Mouse (Mus musculus) cerebellum, adult 18-20 months (tissue): Measurements from ENCODE around the gene Slc28a3.

Experiments used
- DNase-seq, 2 experiments: peaks; one replicate each; pipeline ENCODE4 v3.0.0; 2021

Gene Slc28a3

DNA sequence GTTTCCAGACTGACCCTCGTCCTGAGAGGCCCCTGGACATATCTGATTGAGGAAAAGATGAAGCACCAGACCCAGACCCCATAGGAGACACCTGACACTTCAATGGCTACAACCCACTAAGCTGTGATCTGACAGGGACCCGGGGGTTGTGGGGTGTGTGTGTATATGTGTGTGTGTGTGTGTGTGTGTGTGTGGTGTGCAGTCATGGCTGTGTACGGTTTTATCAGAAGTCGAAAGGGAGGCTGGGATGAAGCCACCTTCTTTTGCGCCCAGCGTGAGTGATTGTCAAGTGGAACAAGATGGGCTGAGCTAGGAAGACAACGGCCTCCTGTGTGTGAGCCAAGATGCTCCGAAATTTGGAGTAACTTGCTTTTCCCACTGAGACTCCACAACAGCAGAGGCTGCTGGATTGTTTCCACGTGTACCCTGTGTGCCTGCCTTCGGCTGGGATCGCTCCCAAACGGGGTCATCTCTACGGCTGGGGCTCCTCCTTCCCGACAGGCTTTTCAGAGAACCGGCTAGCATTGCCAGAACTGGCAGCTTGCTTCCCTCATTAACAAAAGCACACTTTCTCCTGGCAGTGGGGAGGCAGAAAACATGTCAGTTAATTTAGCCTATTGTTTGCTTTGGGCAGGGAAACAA lies 50.1 kb downstream of the Slc28a3 start:
- DNase-seq, result peak; percentile 57 to 62

DNA sequence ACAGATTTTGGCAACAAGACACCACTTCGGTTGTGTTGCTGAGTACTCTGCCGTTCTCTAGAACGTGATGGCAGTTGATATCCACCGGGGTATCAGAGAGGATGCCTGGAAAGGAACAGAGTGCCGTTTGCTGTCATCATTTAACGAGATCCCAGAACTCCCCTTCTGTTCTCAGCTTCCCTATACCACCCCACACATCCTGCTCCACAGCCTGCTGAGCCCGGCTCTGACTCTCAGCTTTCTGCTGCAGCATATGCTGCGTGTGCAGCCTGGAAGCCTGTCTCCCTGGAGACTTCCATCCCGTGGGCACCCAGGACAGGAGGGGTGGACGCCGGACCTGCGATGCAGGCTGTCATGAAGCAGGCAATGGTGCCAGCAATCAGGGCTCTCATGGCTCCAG lies 52.5 kb downstream of the Slc28a3 start:
- DNase-seq, result no peak

DNA sequence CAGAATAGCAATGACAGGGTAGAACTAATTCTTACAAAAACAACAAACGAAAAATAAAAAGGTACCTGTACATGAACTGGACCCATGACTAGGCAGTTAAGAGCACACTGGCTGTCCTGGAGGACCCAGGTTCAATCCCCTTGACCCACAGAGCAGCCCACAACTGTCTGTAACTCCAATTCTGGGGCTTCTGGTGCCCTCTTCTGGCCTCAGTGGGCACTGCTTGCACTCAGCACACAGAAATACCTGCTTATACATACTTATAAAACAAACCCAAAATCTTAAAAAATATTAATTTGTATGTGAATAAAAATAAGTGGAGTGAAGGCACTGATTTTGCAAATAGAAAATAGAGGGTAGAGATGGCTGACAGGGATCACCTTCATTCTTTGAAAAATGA lies 54.7 kb downstream of the Slc28a3 start:
- DNase-seq, result no peak

DNA sequence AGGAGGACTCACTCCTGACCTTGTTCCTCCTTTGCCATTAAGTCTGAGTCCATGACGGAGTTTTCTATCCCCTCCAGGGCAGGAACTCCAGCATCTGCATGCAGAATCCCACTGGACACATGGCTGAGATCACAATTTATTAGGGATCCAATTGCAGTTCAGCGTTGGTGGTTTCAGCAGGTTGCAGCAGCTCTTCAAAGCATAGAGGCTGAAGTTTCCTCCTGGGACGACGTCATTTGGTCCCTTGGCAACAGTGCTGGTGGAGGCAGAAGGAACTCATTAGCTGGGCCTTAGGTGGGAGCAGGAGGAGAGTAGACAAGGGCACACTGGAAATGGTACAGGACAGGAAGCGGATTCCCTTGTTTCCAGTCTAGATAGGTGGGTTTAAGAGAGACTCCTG lies 55.1 kb downstream of the Slc28a3 start:
- no peak for DNase-seq

DNA sequence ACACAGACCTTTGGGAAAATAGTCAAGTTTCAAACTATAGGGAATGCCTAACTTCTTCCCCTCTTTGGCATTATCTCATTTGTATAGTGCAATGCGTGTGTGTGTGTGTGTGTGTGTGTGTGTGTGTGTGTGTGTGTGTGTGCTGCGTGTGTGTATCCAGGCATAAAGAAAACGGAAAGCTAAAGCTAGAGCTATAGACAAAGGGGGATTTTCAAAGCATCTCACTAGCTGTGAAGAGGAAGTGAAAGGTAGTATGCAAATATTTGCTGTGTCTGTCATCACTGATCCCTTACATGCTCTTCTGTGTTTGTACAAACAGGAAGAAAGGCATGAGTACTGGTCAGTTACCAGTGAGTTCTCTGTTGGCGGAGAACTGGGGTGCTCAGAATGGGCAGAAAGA lies 58.8 kb downstream of the Slc28a3 start:
- DNase-seq, result no peak

DNA sequence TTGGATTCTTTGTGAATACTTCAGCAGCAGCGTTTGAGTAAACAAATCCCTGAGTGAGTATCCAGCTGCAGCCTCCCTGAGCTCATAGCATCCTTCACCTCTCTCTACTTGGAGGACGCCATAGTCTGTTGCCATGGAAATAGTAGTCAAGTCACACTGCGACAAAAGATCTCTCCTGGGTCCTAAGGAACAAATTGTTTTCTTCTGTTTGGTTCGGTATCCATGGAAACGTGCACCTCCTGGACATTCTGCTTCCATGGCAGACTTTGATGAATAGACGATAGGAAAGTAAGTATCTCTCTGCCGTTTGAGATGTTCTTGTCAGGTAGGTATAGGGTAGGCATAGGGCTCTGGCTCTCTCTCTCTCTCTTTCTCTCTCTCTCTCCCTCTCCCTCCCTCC lies 63.1 kb downstream of the Slc28a3 start:
- DNase-seq, result no peak

DNA sequence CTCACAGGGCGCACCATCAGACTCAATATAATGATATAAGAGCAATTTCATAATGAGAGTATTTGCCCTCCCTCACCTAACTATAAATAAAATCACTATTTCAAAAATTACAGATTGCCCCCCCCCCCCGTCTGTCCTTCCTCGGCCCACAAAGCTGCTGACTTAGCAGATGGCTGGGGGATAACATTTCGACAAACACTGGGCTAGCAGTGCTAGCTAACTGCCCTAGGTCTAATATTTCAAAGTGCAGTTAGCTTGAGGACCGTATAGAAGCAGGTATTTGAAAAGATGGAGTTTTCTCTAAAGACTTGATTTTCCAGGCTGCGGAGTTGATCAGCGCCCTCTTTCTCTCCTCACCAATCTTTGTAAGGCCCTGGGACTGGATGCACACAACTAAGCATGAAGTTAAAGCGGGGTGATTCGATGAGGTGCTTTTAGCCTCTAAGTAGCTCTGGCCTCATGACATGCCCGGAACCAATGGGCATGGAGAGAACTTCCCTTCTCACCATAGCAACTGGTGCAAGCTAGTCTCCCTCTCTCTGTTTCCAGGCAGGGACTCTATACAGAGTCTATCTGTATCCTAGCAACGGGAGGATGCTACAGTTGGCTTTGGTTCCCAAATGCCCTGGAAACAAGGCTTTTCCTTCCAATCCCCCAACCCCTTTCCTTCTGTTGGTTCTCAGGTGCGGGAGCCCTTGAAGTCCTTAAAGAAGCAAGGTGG lies 66.8 kb downstream of the Slc28a3 start:
- DNase-seq, result no peak

DNA sequence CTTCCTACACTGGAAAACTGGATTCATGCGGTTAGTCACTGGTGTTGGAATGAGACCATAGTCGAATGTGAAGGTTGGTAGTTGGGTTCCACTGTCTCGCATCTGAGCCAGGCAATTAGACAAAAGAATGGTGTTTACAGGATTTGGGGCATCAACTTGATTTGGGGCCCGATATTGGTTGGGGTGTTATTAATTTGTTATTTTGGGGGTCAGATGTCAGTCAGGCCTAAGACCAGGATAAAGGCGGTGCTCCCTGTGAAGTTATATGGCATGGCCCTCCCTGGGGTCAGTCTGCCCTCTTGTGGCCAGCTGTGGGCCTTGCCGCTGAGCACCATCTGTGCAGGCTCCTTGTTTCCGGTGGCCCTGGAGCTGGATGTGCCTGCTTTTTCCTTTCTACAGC lies 67.6 kb downstream of the Slc28a3 start:
- DNase-seq, result peak; percentile 61 to 63

DNA sequence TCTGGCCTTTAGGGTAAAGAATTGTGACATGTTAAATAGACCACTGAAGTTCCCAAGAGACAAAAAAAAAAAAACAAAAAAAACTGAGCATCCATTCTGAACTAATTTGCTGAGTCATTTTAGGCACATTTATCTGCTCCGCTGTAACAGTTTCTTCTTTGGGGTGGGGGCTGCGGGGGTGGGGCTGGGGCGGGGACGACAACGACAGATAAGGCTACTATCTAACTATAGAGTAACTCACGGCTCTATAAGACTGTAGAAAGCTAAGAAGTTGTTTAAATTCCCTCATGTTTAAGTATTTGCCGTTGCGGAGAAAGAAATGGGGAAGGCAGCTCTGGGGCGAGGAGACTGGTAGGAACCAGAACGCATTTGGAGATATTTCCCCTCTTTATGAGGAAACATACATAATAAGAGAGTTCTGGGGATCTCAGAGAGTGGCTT lies 68.1 kb downstream of the Slc28a3 start:
- no peak for DNase-seq

DNA sequence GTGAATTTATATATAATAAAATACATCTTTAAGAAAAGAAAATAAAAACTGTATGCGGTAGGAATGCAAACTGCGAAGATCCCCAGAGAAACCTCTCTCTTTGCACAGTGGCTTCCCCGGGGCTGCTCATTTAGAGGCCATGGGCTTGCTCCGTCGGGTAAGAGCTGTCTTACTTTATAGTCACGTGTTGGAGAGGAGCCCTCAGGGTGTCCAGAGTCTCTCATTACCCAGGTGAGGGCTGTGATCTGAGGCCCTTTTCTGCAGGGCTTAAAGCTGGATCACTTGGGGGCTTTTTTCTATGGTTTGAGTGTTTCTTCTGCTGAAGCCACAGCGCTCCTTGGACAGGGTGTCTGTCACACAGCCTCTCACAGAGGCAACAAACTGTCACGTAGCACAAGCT lies 68.5 kb downstream of the Slc28a3 start:
- DNase-seq, result no peak

DNA sequence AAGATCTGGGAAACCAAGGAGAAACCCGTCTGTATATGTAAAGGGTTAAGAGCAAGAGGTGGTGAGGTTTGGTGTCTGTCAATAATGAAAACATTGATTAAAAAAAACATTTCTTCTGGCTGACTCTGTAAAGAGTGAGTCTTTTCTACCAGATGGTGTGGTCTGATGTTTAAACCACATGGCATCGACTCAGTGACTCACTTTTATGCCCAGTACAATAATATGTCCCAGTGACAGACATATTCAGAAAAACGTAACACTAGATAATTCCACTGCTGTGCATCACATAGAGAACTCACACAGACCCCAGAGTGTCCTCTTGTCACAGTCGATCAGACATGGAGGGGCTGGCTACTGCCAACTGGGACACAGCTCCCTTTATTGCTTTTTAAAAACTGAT lies 69.1 kb downstream of the Slc28a3 start:
- DNase-seq, result no peak

DNA sequence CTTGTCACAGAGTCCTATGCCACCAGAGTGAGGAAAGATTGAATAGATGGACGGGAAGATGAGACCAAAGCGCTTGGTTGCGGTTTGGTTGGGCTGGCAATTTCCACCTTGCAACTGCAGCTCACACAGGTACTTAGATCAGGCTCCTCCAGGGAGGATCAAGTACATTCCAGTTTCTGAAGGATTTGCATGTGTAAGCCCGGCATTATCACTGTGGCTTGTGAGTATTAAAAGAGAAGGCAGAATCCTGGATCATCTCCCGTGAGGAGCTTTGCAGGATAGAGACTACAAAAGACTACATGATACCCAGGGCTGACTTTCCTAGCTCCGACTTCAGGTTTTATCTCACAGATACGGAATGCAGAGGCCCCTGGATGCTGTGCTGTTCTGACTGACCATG lies 71.7 kb downstream of the Slc28a3 start:
- no peak for DNase-seq

DNA sequence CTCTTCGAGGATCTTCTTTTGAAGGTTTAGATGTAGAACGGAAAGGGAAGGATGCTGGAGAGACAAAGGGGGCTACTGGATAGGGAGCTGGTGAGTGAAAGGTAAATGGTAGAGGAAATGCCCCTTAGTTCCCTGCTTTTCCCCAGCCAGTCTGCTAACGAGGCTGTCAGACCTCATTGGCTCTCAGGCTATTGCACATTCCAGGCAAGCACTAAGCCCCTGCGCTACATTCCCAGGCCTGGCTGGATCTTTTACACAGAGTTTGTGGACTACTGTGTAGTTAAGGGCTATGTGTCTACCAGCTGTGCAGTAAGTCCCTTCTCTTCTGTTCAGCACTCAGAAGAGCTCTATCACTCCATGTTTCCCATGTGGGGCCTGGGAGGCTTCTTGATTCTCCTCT lies 72.3 kb downstream of the Slc28a3 start:
- DNase-seq, result no peak

DNA sequence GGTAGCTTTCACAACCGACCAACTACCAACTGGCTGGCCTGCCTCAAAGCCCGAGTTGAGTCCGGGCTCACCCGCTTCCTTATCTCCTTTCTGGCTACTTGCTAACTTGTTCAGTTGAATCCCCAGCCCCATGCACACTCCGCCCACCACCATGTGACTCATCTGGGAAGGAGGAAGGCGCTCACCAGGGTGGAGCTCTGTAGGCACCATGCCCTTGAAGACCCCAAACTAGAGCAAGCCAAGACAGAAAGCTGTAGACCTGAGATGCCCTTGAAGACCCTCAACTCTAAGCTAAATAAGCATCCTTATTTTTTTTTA lies 72.8 kb downstream of the Slc28a3 start:
- no peak for DNase-seq

DNA sequence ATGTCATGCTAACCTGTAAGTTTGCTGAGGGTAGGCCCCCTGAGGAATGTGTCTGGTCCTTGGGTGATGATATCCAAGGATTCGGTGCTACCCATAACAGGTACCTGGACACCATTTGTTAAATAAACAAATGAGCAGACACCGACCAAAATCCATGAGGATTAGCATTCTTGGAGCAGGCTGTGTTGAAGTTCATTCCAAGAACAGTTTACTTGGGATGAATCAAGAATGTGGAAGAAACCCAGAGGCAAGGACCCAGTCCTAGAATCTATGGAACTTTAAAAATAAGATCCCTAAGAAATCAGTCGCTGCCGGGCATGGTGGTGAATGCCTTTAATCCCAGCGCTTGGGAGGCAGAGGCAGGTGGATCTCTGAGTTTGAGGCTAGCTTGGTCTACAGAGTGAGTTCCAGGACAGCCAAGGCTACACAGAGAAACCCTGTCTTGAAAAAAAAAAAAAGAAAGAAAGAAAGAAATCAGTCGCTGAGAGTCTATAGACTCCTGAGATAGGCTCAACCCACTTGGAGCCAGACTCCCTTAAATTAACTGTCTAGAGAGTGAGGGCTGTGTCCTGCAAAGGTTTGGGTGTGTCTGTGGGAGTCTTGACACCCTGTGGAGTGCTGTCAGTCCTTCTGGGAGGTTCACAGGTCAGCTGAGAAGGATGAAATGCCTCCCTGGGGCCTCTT lies 73.3 kb downstream of the Slc28a3 start:
- DNase-seq, result no peak

DNA sequence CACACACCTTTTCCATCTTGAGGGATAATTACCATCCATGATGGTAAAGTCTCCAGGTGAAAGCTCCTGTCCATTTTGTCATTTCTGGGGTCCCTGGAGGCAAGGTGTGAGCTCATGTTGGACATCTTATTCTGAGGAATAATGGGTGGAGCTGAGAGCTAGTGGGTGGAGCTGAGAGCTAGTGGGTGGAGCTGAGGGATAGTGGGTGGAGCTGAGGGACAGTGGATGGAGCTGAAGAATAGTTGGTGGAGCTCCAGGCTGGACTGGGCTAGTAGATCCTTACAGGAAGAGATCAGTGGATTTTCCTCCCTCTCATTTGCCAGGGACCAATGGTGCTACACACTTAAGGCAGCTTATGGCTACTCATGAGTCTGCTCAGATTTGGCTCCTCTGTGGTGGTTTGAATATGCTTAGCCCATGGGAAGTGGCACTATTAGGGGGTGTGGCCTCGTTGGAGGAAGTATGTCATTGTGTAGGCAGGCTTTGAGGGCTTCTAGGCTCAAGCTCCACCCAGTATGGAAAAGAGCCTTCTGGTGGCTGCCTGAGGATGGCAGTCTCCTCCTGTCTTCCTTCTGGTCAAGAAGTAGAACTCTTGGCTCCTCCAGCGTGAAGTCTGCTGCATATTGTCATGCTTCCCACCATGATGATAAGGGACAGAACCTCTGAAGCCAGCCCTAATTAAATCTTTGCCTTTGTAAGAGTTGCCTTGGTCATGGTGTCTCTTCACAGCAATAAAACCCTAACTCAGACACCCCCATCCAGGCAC lies 74.0 kb downstream of the Slc28a3 start:
- DNase-seq, result no peak

DNA sequence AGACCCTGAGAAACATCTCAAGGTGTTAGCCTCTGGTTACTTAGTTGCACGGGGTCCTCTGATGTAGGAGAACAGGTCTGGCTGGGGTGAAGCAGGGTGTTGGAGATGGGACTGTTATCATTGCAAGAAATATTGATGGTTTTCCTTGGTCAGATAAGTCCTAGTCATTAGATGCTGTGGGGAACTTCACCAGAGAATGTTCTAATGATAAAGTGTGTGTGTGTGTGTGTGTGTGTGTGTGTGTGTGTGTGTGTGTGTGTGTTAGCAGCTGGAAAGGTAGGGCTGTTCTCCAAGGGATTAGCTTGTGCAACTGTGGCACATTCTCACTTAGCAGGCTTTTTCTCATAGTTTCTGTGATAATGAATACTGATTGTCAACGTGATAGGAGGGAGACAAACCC lies 75.4 kb downstream of the Slc28a3 start:
- no peak for DNase-seq

DNA sequence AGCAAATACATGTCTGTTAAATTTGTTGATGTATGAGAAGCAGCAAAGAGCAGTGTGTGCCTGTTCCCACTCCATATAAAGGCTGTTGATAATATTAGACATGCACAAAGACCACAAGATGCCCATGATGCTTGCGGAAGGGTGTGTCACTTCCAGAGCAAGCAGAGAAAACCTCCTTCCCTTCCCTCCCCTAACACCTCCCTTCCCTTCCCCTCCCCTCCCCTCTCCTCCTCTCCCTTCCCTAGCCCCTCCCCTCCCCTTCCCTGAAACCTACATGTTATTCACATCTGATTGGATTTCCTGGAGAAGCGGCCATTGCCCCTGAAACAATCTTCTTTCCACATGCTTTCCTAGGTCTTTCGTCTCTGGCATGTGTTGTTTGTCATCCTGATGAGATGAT lies 75.8 kb downstream of the Slc28a3 start:
- DNase-seq, result no peak

DNA sequence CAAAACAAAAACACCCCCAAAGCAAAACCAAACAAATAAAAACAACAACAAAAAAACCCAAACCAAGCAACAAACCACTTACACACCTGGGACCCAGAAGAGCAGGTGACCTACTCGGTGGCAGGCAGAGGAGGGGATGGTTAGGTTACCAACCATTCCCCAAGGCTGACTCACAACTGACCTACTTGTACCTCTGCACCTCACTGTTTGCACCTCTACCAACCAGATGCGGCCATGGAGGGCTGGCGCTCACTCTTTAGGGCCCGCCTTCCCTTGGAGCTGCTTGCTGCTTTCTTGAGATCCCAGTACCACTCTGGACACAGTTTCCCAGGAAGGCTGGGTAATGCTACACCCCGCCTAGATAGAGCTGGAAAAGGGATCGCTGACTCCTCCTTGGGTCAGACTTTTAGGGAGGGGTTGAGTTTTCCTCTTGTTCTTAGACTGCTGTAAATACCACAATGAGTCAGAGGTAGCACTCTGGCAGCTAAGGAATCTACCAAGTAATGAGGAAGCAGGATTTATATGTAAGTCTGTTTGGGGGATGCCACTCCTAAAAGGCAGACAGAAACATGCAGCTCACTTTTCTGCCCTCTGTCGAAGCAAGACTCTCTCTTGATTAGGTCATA lies 76.3 kb downstream of the Slc28a3 start:
- no peak for DNase-seq

DNA sequence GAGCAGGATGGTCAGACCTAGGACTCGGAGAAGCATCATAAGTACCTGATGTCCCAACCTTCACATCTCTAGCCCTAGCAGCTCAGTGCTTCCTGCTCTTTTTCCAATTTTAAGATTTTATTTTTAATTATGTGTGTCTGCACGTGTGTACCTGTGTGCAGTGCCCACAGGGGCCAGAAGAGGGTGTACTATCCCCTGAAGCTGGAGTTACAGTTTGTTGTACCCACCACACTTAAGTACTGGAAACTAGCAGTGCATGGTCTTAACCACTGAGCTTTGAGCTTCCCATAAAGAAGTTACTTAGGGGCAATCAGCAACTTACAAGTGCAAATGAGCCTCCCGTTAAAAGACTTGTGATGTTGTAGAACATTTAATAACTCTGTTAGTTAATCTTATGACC lies 86.1 kb downstream of the Slc28a3 start:
- no peak for DNase-seq

DNA sequence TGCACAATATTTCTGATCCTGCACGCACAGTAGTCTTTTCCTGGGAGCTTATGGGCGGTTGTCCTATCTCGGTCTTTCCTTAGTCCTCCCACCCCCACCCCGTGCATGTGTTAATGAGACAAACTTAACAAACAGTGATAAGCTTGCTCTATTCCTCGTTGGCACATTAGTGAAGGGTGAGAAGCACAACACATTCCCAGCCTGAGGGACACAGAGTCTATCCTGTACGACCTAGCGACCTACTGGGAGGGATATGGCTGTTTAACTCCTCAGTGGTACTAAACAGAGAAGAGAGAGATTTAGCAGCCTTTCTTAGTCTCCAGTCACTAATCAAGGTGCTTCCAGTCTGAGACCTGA lies 86.9 kb downstream of the Slc28a3 start:
- DNase-seq, result no peak

DNA sequence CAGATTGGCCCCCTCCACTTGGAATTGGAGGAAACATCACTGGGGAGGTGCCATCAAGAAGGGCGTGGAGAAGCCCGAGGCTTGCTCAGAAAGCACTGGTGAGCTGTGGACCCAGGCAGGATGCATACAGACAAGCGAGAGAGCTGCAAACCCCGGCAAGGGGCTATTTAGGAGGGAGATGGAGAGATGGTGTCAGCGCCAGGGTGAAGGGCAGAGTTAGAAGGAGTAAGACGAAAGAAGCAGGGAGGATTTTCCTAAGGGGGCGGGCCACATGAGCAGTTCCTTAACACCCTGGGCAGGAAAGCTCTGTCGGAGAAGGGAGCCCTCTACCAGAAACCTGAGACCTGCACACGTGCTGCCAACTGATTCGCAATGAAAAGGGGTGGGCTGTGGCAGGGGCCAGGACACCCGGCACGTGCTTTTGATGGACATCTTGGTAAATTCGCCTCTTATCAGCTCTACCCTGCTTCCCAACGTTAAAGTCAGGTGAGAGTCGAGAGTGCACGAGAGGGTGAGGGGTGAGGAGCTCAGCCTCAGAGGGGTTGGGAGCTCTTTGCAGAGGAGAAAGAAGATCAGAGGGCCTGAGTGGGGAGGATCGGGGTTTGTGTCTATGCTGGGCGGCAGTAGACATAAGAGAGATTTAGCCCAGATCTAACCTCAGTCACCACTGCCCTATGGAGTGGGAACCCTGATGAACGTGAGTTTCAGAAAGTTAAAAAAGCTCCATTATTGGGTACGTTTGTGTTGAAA lies 87.5 kb downstream of the Slc28a3 start:
- no peak for DNase-seq
